Mouse (Mus musculus): ENCODE measurements around the gene Alk. TPM values are rescaled to one million over a fixed set of nuclear protein-coding genes. Genes with fewer than 3 reads are reported as not detected.

Alk gene
- polyA plus RNA-seq, 1 experiment: not detected

DNA sequence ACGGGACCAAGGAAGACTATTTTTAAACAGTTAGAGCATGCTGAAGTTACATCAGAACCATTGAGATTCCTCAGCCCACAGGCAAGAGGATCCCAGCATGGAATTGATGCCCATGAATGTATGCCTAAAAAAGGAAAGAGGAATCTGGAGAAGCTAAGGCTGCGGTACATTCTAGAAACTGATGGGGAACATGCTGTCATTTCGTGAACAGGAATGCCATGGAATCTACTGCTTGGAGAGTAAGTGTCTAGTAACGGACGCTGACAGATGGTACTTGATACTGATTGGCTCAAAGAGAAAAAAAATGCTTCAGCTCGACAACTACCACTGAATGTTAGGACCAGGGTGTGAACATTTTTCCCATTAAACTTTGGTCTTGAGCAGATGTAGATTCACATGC, 69.1 kb downstream of the Alk start:
- TF ChIP-seq POLR2A (IDR thresholded peaks at IDR 0.05; ENCODE audit: low read depth, low read length): no peak
- TF ChIP-seq CTCF (IDR thresholded peaks at IDR 0.05; ENCODE audit: extremely low read depth, insufficient read depth, insufficient read length, insufficient replicate concordance): no peak
- 91% methylated on average over 6 of the region's 6 CpGs for WGBS

DNA sequence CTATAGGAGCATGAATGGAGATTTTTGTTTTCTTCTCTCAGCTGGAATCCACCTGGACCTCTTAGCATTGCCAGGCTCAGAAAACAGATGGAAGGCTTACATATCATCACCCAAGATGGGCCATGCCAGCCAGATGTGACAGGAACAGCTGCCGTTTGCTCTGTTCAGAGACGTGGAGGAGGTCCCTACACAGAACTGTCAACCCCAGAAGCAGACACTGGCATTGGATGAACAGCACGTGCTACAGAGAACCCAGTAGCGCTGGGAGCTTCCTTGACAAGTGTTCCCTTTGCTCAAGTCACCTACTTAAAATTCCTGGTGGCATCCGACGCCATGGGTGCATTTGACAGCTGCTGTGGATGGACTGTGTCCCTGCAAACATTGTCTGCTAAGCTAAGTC, 72.2 kb downstream of the Alk start:
- WGBS: 73% methylated on average over 6 of the region's 6 CpGs
- no peak overlapping the region for H3K27ac ChIP-seq (ENCODE audit: insufficient read depth, low read length)
- no peaks in the 10 kb centered on the region for H3K27me3 ChIP-seq (ENCODE audit: control insufficient read depth, insufficient read depth, low read length)
- no peaks in the 10 kb centered on the region for H3K36me3 ChIP-seq (ENCODE audit: control insufficient read depth, insufficient read depth, low read length)
- no peak for TF ChIP-seq POLR2A (IDR thresholded peaks at IDR 0.05; ENCODE audit: low read depth, low read length)
- no peak overlapping the region for H3K4me3 ChIP-seq (ENCODE audit: extremely low read depth, insufficient read depth, insufficient read length)
- DNase-seq (ENCODE audit: low read depth in 1 of 2, low spot score in 2 of 2): no peak
- H3K4me1 ChIP-seq (ENCODE audit: control insufficient read depth, insufficient read depth, insufficient read length): no peaks in the 10 kb centered on the region

More for the DNA sequence above, 69.1 kb downstream of the Alk start:
- Histone ChIP-seq H3K4me1 (ENCODE audit: control insufficient read depth, insufficient read depth, insufficient read length) (no peaks in the 10 kb centered on the region), H3K27ac (ENCODE audit: insufficient read depth, low read length) (no peak overlapping the region), H3K36me3 (ENCODE audit: control insufficient read depth, insufficient read depth, low read length) (no peaks in the 10 kb centered on the region), H3K27me3 (ENCODE audit: control insufficient read depth, insufficient read depth, low read length) (no peaks in the 10 kb centered on the region), H3K4me3 (ENCODE audit: extremely low read depth, insufficient read depth, insufficient read length) (no peak overlapping the region)
- DNase-seq (ENCODE audit: low read depth in 1 of 2, low spot score in 2 of 2): no peak

DNA sequence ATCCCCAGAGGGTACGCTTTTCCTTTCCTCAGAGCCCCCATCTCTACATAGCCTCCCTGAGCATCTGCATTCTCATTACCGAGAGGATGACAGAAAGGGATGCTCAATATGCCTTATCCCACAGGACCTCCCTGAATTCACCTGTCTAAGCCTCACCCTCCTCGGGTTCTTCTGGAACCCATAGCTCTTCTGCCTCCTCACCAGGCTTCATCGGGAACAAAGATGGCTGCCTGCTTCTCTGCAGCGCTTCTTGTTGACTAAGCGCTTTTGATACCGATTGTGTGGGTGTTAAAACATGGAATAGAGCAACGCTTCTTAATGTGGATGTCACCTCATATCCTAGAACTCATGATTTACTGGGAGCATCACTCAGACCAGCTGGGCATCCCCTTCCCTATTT, 75.9 kb downstream of the Alk start:
- Histone ChIP-seq H3K27me3 (ENCODE audit: control insufficient read depth, insufficient read depth, low read length) (no peaks in the 10 kb centered on the region), H3K27ac (ENCODE audit: insufficient read depth, low read length) (no peak overlapping the region), H3K4me1 (ENCODE audit: control insufficient read depth, insufficient read depth, insufficient read length) (no peaks in the 10 kb centered on the region), H3K4me3 (ENCODE audit: extremely low read depth, insufficient read depth, insufficient read length) (no peak overlapping the region), H3K36me3 (ENCODE audit: control insufficient read depth, insufficient read depth, low read length) (no peaks in the 10 kb centered on the region)
- no peak for TF ChIP-seq POLR2A (IDR thresholded peaks at IDR 0.05; ENCODE audit: low read depth, low read length)
- TF ChIP-seq CTCF (IDR thresholded peaks at IDR 0.05; ENCODE audit: extremely low read depth, insufficient read depth, insufficient read length, insufficient replicate concordance): no peak
- 87% methylated on average over 8 of the region's 8 CpGs for WGBS
- no peak for DNase-seq (ENCODE audit: low read depth in 1 of 2, low spot score in 2 of 2)

DNA sequence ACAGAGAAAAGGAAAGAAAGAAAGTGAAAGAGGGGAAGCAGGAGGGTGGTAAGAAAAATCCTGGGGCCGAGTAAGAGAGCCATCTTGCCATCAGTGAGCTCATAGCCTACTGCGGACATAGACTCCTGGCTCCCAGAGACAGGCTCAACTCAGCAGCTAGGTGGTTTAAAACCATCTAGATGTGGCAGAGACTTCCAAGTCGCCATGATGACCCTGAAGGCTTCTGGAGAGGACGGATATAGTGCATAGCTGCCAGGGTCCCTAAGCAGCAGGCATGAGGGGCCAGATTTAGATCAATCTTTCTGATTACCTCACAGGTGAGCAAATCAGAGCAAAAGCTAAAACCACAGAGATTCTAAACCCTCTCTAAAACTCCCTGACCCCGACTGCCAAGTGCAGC, 76.9 kb downstream of the Alk start:
- no peaks in the 10 kb centered on the region for H3K27me3 ChIP-seq (ENCODE audit: control insufficient read depth, insufficient read depth, low read length)
- DNase-seq (ENCODE audit: low read depth in 1 of 2, low spot score in 2 of 2): no peak
- H3K4me1 ChIP-seq (ENCODE audit: control insufficient read depth, insufficient read depth, insufficient read length): no peaks in the 10 kb centered on the region
- 63% methylated on average over 5 of the region's 5 CpGs for WGBS
- no peak overlapping the region for H3K27ac ChIP-seq (ENCODE audit: insufficient read depth, low read length)
- TF ChIP-seq POLR2A (IDR thresholded peaks at IDR 0.05; ENCODE audit: low read depth, low read length): no peak
- TF ChIP-seq CTCF (IDR thresholded peaks at IDR 0.05; ENCODE audit: extremely low read depth, insufficient read depth, insufficient read length, insufficient replicate concordance): no peak
- H3K36me3 ChIP-seq (ENCODE audit: control insufficient read depth, insufficient read depth, low read length): no peaks in the 10 kb centered on the region
- no peak overlapping the region for H3K4me3 ChIP-seq (ENCODE audit: extremely low read depth, insufficient read depth, insufficient read length)

DNA sequence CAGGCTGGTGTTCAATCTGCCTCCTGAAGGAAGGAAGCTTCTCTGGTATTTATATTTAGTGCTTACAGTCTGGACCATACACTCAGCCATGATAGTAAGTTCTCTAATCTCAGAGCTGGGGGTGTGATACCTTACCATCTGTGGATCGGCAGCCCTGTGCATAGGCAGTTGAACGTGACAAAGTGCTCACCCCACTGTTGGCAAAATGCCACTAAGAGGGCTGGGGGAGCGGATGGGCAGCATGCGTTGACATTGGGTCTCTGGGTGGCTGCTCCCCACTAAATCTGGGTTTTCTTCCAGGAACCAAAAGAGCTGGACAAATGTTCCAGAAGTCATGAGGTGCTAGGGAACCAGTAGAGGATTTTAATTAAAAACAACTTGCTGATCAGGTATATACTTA, 78.1 kb downstream of the Alk start:
- Histone ChIP-seq H3K4me1 (ENCODE audit: control insufficient read depth, insufficient read depth, insufficient read length) (no peaks in the 10 kb centered on the region), H3K36me3 (ENCODE audit: control insufficient read depth, insufficient read depth, low read length) (no peaks in the 10 kb centered on the region), H3K4me3 (ENCODE audit: extremely low read depth, insufficient read depth, insufficient read length) (no peak overlapping the region), H3K27ac (ENCODE audit: insufficient read depth, low read length) (no peak overlapping the region), H3K27me3 (ENCODE audit: control insufficient read depth, insufficient read depth, low read length) (no peaks in the 10 kb centered on the region)
- 79% methylated on average over 4 of the region's 4 CpGs for WGBS
- TF ChIP-seq CTCF (IDR thresholded peaks at IDR 0.05; ENCODE audit: extremely low read depth, insufficient read depth, insufficient read length, insufficient replicate concordance) (no peak), POLR2A (IDR thresholded peaks at IDR 0.05; ENCODE audit: low read depth, low read length) (no peak)
- DNase-seq (ENCODE audit: low read depth in 1 of 2, low spot score in 2 of 2): no peak

DNA sequence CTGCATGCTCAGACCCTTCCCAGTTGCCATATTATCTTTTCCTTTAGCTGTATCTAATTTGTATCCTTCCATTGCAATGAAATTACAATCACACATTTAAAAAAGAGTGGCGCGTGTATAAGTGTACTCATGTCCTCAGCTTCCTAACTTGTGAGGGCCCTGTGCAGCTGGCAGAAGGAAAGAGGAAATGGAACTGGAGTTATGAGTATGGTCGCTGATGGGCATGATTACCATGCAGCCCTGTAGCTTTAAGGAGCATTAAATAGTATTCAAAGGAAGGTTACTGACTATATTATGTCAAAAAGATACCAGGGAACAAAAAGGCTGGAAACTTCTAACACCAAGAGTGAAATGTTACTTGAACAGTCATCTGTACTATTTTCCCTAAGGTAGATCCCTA, 79.6 kb downstream of the Alk start:
- H3K4me1 ChIP-seq (ENCODE audit: control insufficient read depth, insufficient read depth, insufficient read length): no peaks in the 10 kb centered on the region

DNA sequence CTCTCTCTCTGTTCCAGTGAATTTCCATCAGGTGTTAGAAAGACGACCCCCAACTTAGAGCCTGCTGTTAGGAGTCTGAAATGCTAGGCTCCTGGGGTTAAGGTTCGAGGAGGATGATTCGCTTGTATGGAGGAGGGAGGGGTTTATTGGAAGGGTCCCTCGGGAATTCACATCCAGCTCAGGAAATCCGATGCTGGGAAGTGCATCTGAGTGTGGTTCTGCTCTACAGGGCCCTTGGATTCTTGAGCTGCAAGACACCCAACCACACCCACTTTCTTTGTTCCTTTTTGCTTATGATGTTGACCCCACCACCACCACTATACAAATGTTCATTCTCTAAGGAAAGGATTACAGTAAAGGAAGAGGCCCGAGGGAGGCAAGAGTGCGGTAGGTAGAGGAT, 81.4 kb downstream of the Alk start:
- H3K36me3 ChIP-seq (ENCODE audit: control insufficient read depth, insufficient read depth, low read length): no peaks in the 10 kb centered on the region
- no peak for DNase-seq (ENCODE audit: low read depth in 1 of 2, low spot score in 2 of 2)
- H3K4me1 ChIP-seq (ENCODE audit: control insufficient read depth, insufficient read depth, insufficient read length): no peaks in the 10 kb centered on the region
- TF ChIP-seq POLR2A (IDR thresholded peaks at IDR 0.05; ENCODE audit: low read depth, low read length) (no peak), CTCF (IDR thresholded peaks at IDR 0.05; ENCODE audit: extremely low read depth, insufficient read depth, insufficient read length, insufficient replicate concordance) (no peak)
- WGBS: 52% methylated on average over 7 of the region's 7 CpGs
- no peak overlapping the region for H3K27ac ChIP-seq (ENCODE audit: insufficient read depth, low read length)
- no peak overlapping the region for H3K4me3 ChIP-seq (ENCODE audit: extremely low read depth, insufficient read depth, insufficient read length)
- no peaks in the 10 kb centered on the region for H3K27me3 ChIP-seq (ENCODE audit: control insufficient read depth, insufficient read depth, low read length)

More for the DNA sequence above, 79.6 kb downstream of the Alk start:
- Histone ChIP-seq H3K4me3 (ENCODE audit: extremely low read depth, insufficient read depth, insufficient read length) (no peak overlapping the region), H3K27ac (ENCODE audit: insufficient read depth, low read length) (no peak overlapping the region), H3K36me3 (ENCODE audit: control insufficient read depth, insufficient read depth, low read length) (no peaks in the 10 kb centered on the region), H3K27me3 (ENCODE audit: control insufficient read depth, insufficient read depth, low read length) (no peaks in the 10 kb centered on the region)
- TF ChIP-seq CTCF (IDR thresholded peaks at IDR 0.05; ENCODE audit: extremely low read depth, insufficient read depth, insufficient read length, insufficient replicate concordance) (no peak), POLR2A (IDR thresholded peaks at IDR 0.05; ENCODE audit: low read depth, low read length) (no peak)
- WGBS: 65% methylated on average over 3 of the region's 3 CpGs
- DNase-seq (ENCODE audit: low read depth in 1 of 2, low spot score in 2 of 2): no peak
